Mouse (Mus musculus) midbrain, postnatal 0 days (tissue): ENCODE measurements around the gene Vac14. TPM values are rescaled to one million over a fixed set of nuclear protein-coding genes. Genes with fewer than 3 reads are reported as not detected.

Source experiments
- ATAC-seq: fragments of 200-750 bp; cut with Nextera tagmentation; 2 replicates; pipeline ENCODE4 v1.8.0; 2017; ENCODE audit warnings: moderate number of reproducible peaks, mild to moderate bottlenecking, moderate TSS enrichment, moderate library complexity; ENCODE audit not compliant: low FRiP score
- DNase-seq: peaks from one replicate; pipeline ENCODE4 v3.0.0-alpha.2; 2015; ENCODE audit warnings: low spot score
- H3K27ac ChIP-seq: fragments of 300-500 bp; sonication (generic); 2 replicates; pipeline ENCODE4 v1.5.1; 2014; ENCODE audit warnings: low read depth, mild to moderate bottlenecking, low read length, mixed read lengths
- H3K27me3 ChIP-seq: fragments of 300-500 bp; sonication (generic); 2 replicates; pipeline ENCODE4 v1.6.1; 2014; ENCODE audit warnings: low read length, control low read depth, mixed read lengths; ENCODE audit not compliant: insufficient read depth
- H3K36me3 ChIP-seq: fragments of 300-500 bp; sonication (generic); 2 replicates; pipeline ENCODE4 v1.6.1; 2014; ENCODE audit warnings: low read length, control low read depth, mixed read lengths; ENCODE audit not compliant: insufficient read depth
- H3K4me1 ChIP-seq: fragments of 300-500 bp; sonication (generic); 2 replicates; pipeline ENCODE4 v1.6.1; 2014; ENCODE audit warnings: mild to moderate bottlenecking, control low read depth, antibody characterized with exemption, low read length, mixed read lengths; ENCODE audit not compliant: insufficient read depth
- H3K4me2 ChIP-seq: fragments of 300-500 bp; sonication (generic); 2 replicates; pipeline ENCODE4 v1.6.1; 2014; ENCODE audit warnings: low read depth, mild to moderate bottlenecking, low read length, mixed read lengths; ENCODE audit not compliant: poor library complexity, severe bottlenecking
- H3K4me3 ChIP-seq: fragments of 300-500 bp; sonication (generic); 2 replicates; pipeline ENCODE4 v1.5.1; 2014; ENCODE audit warnings: low read depth, mild to moderate bottlenecking, low read length, moderate library complexity
- H3K9ac ChIP-seq: fragments of 300-500 bp; sonication (generic); replicated peaks from 2 replicates; pipeline ENCODE4 v1.6.1; 2014; ENCODE audit warnings: mild to moderate bottlenecking, low read length, moderate library complexity, mixed read lengths; ENCODE audit not compliant: poor library complexity, severe bottlenecking
- H3K9me3 ChIP-seq: fragments of 300-500 bp; sonication (generic); 2 replicates; pipeline ENCODE4 v1.6.1; 2016; ENCODE audit warnings: low read length, control low read depth
- CTCF ChIP-seq: IDR thresholded peaks from 2 replicates; pipeline ENCODE4 v1.5.1; 2016; ENCODE audit warnings: antibody characterized with exemption, mild to moderate bottlenecking
- WGBS: fragments of 180-500 bp; shearing (Covaris S2); extraction: QIAGEN DNeasy Blood & Tissue Kit; methylation state at CpG from one replicate; pipeline ENCODE4 v1.1.7; 2014; 5-methylcytosine and 5-hydroxymethylcytosine counted together
- polyA plus RNA-seq: library from polyadenylated mRNA; unstranded; fragments of >200 nt; fragmentation: Nextera tagmentation; extraction: Ambion mirVana; gene quantifications from 2 replicates; pipeline ENCODE4 v1.2.1, GENCODE M21; 2015
- total RNA-seq: library from RNA; depleted of rRNA; stranded (reverse); fragments of >200 nt; gene quantifications from 2 replicates; pipeline ENCODE4 v1.2.3, GENCODE M21; 2014

The Vac14 gene
- total and polyA plus RNA-seq, 2 experiments from 2014 or later = 27.2 to 44.9 TPM

GRCm38 (mm10) chr8:110617801-110618358 is 505 bp upstream of the Vac14 start:
- H3K4me1 ChIP-seq = peaks cover 10% of the 10 kb centered on the region
- peak overlapping the region; percentile 77 for H3K27ac ChIP-seq
- H3K4me2 ChIP-seq = peak overlapping the region; percentile 52
- H3K9ac ChIP-seq = peak overlapping the region; percentile 60
- H3K36me3 ChIP-seq = no peaks in the 10 kb centered on the region
- no peaks in the 10 kb centered on the region for H3K27me3 ChIP-seq
- TF ChIP-seq CTCF = no peak
- peak overlapping the region; percentile 91 for H3K4me3 ChIP-seq
- DNase-seq (no peak), ATAC-seq (no peak)
- 10% methylated on average over 14 of the region's 14 CpGs for WGBS
- no peaks in the 10 kb centered on the region for H3K9me3 ChIP-seq

GRCm38 (mm10) chr8:110619208-110619574 is 806 bp downstream of the Vac14 start:
- 29% methylated on average over 8 of the region's 8 CpGs for WGBS
- no peak for TF ChIP-seq CTCF
- Histone ChIP-seq H3K36me3 (no peaks in the 10 kb centered on the region), H3K4me3 (peak overlapping the region; percentile 91), H3K27ac (no peak overlapping the region), H3K4me2 (peak overlapping the region; percentile 52), H3K9ac (peak overlapping the region; percentile 77; the same call in 1 of the 2 replicates), H3K27me3 (no peaks in the 10 kb centered on the region), H3K4me1 (peaks cover 10% of the 10 kb centered on the region), H3K9me3 (no peaks in the 10 kb centered on the region)
- ATAC-seq (no peak), DNase-seq (no peak)

GRCm38 (mm10) chr8:110619919-110620318 is 1.5 kb downstream of the Vac14 start:
- Histone ChIP-seq H3K4me3 (no peak overlapping the region), H3K27me3 (no peaks in the 10 kb centered on the region), H3K9me3 (no peaks in the 10 kb centered on the region), H3K4me1 (peaks cover 10% of the 10 kb centered on the region), H3K4me2 (peak overlapping the region; percentile 52), H3K36me3 (no peaks in the 10 kb centered on the region), H3K27ac (no peak overlapping the region), H3K9ac (no peak overlapping the region)
- WGBS = 91% methylated on average over 5 of the region's 5 CpGs
- peak; percentile 60 for TF ChIP-seq CTCF
- DNase-seq = no peak
- ATAC-seq = no peak

GRCm38 (mm10) chr8:110626431-110626830 is 8.0 kb downstream of the Vac14 start:
- Histone ChIP-seq H3K4me3 (no peak overlapping the region), H3K9me3 (no peaks in the 10 kb centered on the region), H3K27ac (no peak overlapping the region), H3K27me3 (no peaks in the 10 kb centered on the region), H3K9ac (no peak overlapping the region), H3K4me1 (no peaks in the 10 kb centered on the region), H3K4me2 (no peak overlapping the region), H3K36me3 (no peaks in the 10 kb centered on the region)
- 62% methylated on average over 4 of the region's 4 CpGs for WGBS
- ATAC-seq (no peak), DNase-seq (no peak)
- peak; percentile 25 for TF ChIP-seq CTCF

- peak; percentile 69 for DNase-seq
- H3K4me3 ChIP-seq = no peak overlapping the region
- peaks cover 21% of the 10 kb centered on the region for H3K36me3 ChIP-seq
- no peaks in the 10 kb centered on the region for H3K4me1 ChIP-seq
- no peaks in the 10 kb centered on the region for H3K27me3 ChIP-seq
- H3K9me3 ChIP-seq = no peaks in the 10 kb centered on the region
- no peak for ATAC-seq
- H3K4me2 ChIP-seq = no peak overlapping the region
- H3K9ac ChIP-seq = no peak overlapping the region; the same call in 1 of the 2 replicates
- 60% methylated on average over 9 of the region's 9 CpGs for WGBS
- H3K27ac ChIP-seq = no peak overlapping the region
- peak; percentile 77 for TF ChIP-seq CTCF
Observed at GRCm38 (mm10) chr8:110629245-110630063, 11.1 kb downstream of the Vac14 start.

GRCm38 (mm10) chr8:110630079-110630478 is 11.7 kb downstream of the Vac14 start:
- 90% methylated on average over 3 of the region's 3 CpGs for WGBS
- no peaks in the 10 kb centered on the region for H3K27me3 ChIP-seq

More at GRCm38 (mm10) chr8:110630079-110630478, 11.7 kb downstream of the Vac14 start:
- no peak for TF ChIP-seq CTCF
- H3K4me2 ChIP-seq = no peak overlapping the region
- ATAC-seq (no peak), DNase-seq (no peak)
- no peaks in the 10 kb centered on the region for H3K9me3 ChIP-seq
- no peaks in the 10 kb centered on the region for H3K4me1 ChIP-seq
- H3K36me3 ChIP-seq = peaks cover 27% of the 10 kb centered on the region
- no peak overlapping the region; the same call in 1 of the 2 replicates for H3K9ac ChIP-seq
- no peak overlapping the region for H3K4me3 ChIP-seq
- H3K27ac ChIP-seq = no peak overlapping the region
